Mouse (Mus musculus) megakaryocyte, embryonic 14.5 days (primary cell): ENCODE measurements around the gene Ccpg1. TPM values are rescaled to one million over a fixed set of nuclear protein-coding genes. Genes with fewer than 3 reads are reported as not detected.
A peak's percentile ranks its signal among the peaks of the same experiment; 100 is the strongest.

Experiments used
- H3K27me3 ChIP-seq: replicated peaks from 2 replicates; pipeline ENCODE3; 2012; ENCODE audit warnings: inconsistent platforms
- H3K36me3 ChIP-seq: replicated peaks from 2 replicates; pipeline ENCODE3; 2012; ENCODE audit warnings: low read length, inconsistent platforms, mixed read lengths
- H3K4me1 ChIP-seq: 2 replicates; pipeline ENCODE4 v1.6.1; 2012; ENCODE audit warnings: inconsistent platforms
- H3K4me3 ChIP-seq: replicated peaks from 2 replicates; pipeline ENCODE3; 2012; ENCODE audit warnings: moderate library complexity, mild to moderate bottlenecking, inconsistent platforms
- H3K9me3 ChIP-seq: 2 replicates; pipeline ENCODE4 v1.6.1; 2012; ENCODE audit warnings: inconsistent platforms
- FLI1 ChIP-seq: IDR thresholded peaks from 2 replicates; pipeline ENCODE4 v1.6.1; 2012; ENCODE audit warnings: low read length, inconsistent platforms, mixed read lengths
- GATA1 ChIP-seq: IDR thresholded peaks from 3 replicates; pipeline ENCODE4 v1.6.1; 2012; ENCODE audit warnings: mixed read lengths, low read length, inconsistent platforms, borderline replicate concordance
- polyA plus RNA-seq: library from polyadenylated mRNA; stranded (reverse); fragments of >175 nt; gene quantifications from 2 replicates; pipeline ENCODE4 v1.2.3, GENCODE M21; 2012; ENCODE audit warnings: low replicate concordance; ENCODE audit not compliant: insufficient read depth

The Ccpg1 gene
- polyA plus RNA-seq, 1 experiment = 3.9 TPM

GRCm38 (mm10) chr9:73019841-73020240 lies 34.6 kb downstream of the Ccpg1 start:
- peaks cover 23% of the 10 kb centered on the region for H3K4me1 ChIP-seq
- no peak for TF ChIP-seq FLI1
- TF ChIP-seq GATA1 = no peak
- peaks cover 90% of the 10 kb centered on the region for H3K36me3 ChIP-seq
- H3K4me3 ChIP-seq = no peak overlapping the region
- H3K9me3 ChIP-seq = no peaks in the 10 kb centered on the region
- H3K27me3 ChIP-seq = no peaks in the 10 kb centered on the region

GRCm38 (mm10) chr9:73020566-73021097 lies 35.4 kb downstream of the Ccpg1 start:
- Histone ChIP-seq H3K4me3 (no peak overlapping the region), H3K9me3 (no peaks in the 10 kb centered on the region), H3K27me3 (no peaks in the 10 kb centered on the region), H3K4me1 (peaks cover 31% of the 10 kb centered on the region), H3K36me3 (peaks cover 85% of the 10 kb centered on the region)
- TF ChIP-seq FLI1 = no peak
- TF ChIP-seq GATA1 = no peak

GRCm38 (mm10) chr9:73025818-73026636 lies 40.8 kb downstream of the Ccpg1 start:
- Histone ChIP-seq H3K36me3 (peaks cover 77% of the 10 kb centered on the region), H3K4me3 (no peak overlapping the region), H3K27me3 (no peaks in the 10 kb centered on the region), H3K4me1 (peaks cover 39% of the 10 kb centered on the region), H3K9me3 (no peaks in the 10 kb centered on the region)
- no peak for TF ChIP-seq GATA1
- TF ChIP-seq FLI1 = no peak

GRCm38 (mm10) chr9:73030443-73030842 lies 45.2 kb downstream of the Ccpg1 start:
- TF ChIP-seq FLI1 (no peak), GATA1 (no peak)
- H3K9me3 ChIP-seq = no peaks in the 10 kb centered on the region
- no peaks in the 10 kb centered on the region for H3K27me3 ChIP-seq
- H3K36me3 ChIP-seq = peaks cover 82% of the 10 kb centered on the region
- H3K4me1 ChIP-seq = peaks cover 50% of the 10 kb centered on the region
- H3K4me3 ChIP-seq = no peak overlapping the region

GRCm38 (mm10) chr9:73031421-73031820 lies 46.2 kb downstream of the Ccpg1 start:
- Histone ChIP-seq H3K9me3 (no peaks in the 10 kb centered on the region), H3K36me3 (peaks cover 80% of the 10 kb centered on the region), H3K27me3 (no peaks in the 10 kb centered on the region), H3K4me1 (peaks cover 40% of the 10 kb centered on the region), H3K4me3 (no peak overlapping the region)
- TF ChIP-seq GATA1 (no peak), FLI1 (no peak)

- Histone ChIP-seq H3K9me3 (no peaks in the 10 kb centered on the region), H3K36me3 (peaks cover 73% of the 10 kb centered on the region), H3K4me3 (no peak overlapping the region), H3K4me1 (peaks cover 41% of the 10 kb centered on the region), H3K27me3 (no peaks in the 10 kb centered on the region)
- TF ChIP-seq FLI1 (no peak), GATA1 (no peak)
Observed at GRCm38 (mm10) chr9:73033406-73033805, 48.2 kb downstream of the Ccpg1 start.

- TF ChIP-seq GATA1 = no peak
- peak; percentile 29; the same call in 1 of the 2 replicates for TF ChIP-seq FLI1
- H3K4me3 ChIP-seq = peak overlapping the region; percentile 100
- H3K9me3 ChIP-seq = no peaks in the 10 kb centered on the region
- H3K4me1 ChIP-seq = peaks cover 42% of the 10 kb centered on the region
- H3K36me3 ChIP-seq = peaks cover 27% of the 10 kb centered on the region
- H3K27me3 ChIP-seq = no peaks in the 10 kb centered on the region
Observed at GRCm38 (mm10) chr9:73039222-73039945, 54.2 kb downstream of the Ccpg1 start.

GRCm38 (mm10) chr9:73040080-73040479 lies 54.9 kb downstream of the Ccpg1 start, which contains the start of gene Pigb:
TSS of gene Pigb (minus strand) at chr9:73040378.
- Histone ChIP-seq H3K4me1 (peaks cover 41% of the 10 kb centered on the region), H3K9me3 (no peaks in the 10 kb centered on the region), H3K36me3 (peaks cover 23% of the 10 kb centered on the region), H3K4me3 (peak within 1 kb of the TSS; percentile 100), H3K27me3 (no peaks in the 10 kb centered on the region)
- TF ChIP-seq FLI1 (no peak), GATA1 (no peak)

- H3K36me3 ChIP-seq = peaks cover 23% of the 10 kb centered on the region
- TF ChIP-seq FLI1 = no peak
- no peak for TF ChIP-seq GATA1
- H3K4me1 ChIP-seq = peaks cover 69% of the 10 kb centered on the region
- H3K4me3 ChIP-seq = peak within 1 kb of the TSS; percentile 99
- H3K27me3 ChIP-seq = no peaks in the 10 kb centered on the region
- H3K9me3 ChIP-seq = no peaks in the 10 kb centered on the region
Observed at GRCm38 (mm10) chr9:73044146-73045079, 59.2 kb downstream of the Ccpg1 start, which contains the start of gene Rab27a. TSS of gene Rab27a (plus strand) at chr9:73044854.

GRCm38 (mm10) chr9:73045204-73045603 lies 60.0 kb downstream of the Ccpg1 start:
- peaks cover 28% of the 10 kb centered on the region for H3K36me3 ChIP-seq
- H3K4me3 ChIP-seq = peak overlapping the region; percentile 99
- no peaks in the 10 kb centered on the region for H3K27me3 ChIP-seq
- no peaks in the 10 kb centered on the region for H3K9me3 ChIP-seq
- peaks cover 73% of the 10 kb centered on the region for H3K4me1 ChIP-seq
- TF ChIP-seq GATA1 (no peak), FLI1 (no peak)
